Mouse (Mus musculus) lung, postnatal 14 days (tissue): ENCODE results near the gene Dok7.
A peak's percentile ranks its signal among the peaks of the same experiment; 100 is the strongest.

Experiments used
- DNase-seq: peaks from one replicate; pipeline ENCODE4 v3.0.0; 2021

The Dok7 gene

GRCm38 (mm10) chr5:35056604-35057432 is at the start of gene Dok7:
TSS of gene Dok7 (plus strand) at chr5:35056766.
- peak; percentile 45 for DNase-seq

GRCm38 (mm10) chr5:35009163-35009562 is 47.4 kb upstream of the Dok7 start:
- no peak for DNase-seq

GRCm38 (mm10) chr5:35010656-35011055 is 45.9 kb upstream of the Dok7 start:
- DNase-seq, result no peak

- DNase-seq, result no peak
Observed at GRCm38 (mm10) chr5:35011156-35011923, 45.2 kb upstream of the Dok7 start.

- no peak for DNase-seq
Observed at GRCm38 (mm10) chr5:35014036-35014435, 42.5 kb upstream of the Dok7 start.

GRCm38 (mm10) chr5:35019673-35020300 is 36.8 kb upstream of the Dok7 start:
- DNase-seq, result no peak

- DNase-seq, result no peak
Observed at GRCm38 (mm10) chr5:35020410-35021241, 35.9 kb upstream of the Dok7 start.

GRCm38 (mm10) chr5:35024975-35025374 is 31.6 kb upstream of the Dok7 start:
- DNase-seq, result peak; percentile 69

- DNase-seq, result no peak
Observed at GRCm38 (mm10) chr5:35029303-35029702, 27.3 kb upstream of the Dok7 start.

- DNase-seq, result no peak
Observed at GRCm38 (mm10) chr5:35029755-35030154, 26.8 kb upstream of the Dok7 start.

GRCm38 (mm10) chr5:35033068-35033467 is 23.5 kb upstream of the Dok7 start:
- DNase-seq, result peak; percentile 45

- no peak for DNase-seq
Observed at GRCm38 (mm10) chr5:35033619-35034018, 22.9 kb upstream of the Dok7 start.

- DNase-seq, result no peak
Observed at GRCm38 (mm10) chr5:35035141-35035540, 21.4 kb upstream of the Dok7 start.

GRCm38 (mm10) chr5:35035795-35036194 is 20.8 kb upstream of the Dok7 start:
- DNase-seq, result no peak

GRCm38 (mm10) chr5:35037438-35037837 is 19.1 kb upstream of the Dok7 start:
- no peak for DNase-seq

- no peak for DNase-seq
Observed at GRCm38 (mm10) chr5:35041268-35041829, 15.2 kb upstream of the Dok7 start, which contains the start of gene Hgfac. TSS of gene Hgfac (plus strand) at chr5:35041509.

- DNase-seq, result no peak
Observed at GRCm38 (mm10) chr5:35042431-35043109, 14.0 kb upstream of the Dok7 start.

GRCm38 (mm10) chr5:35043110-35043451 is 13.5 kb upstream of the Dok7 start:
- DNase-seq, result peak; percentile 87

GRCm38 (mm10) chr5:35050541-35050940 is 6.0 kb upstream of the Dok7 start:
- DNase-seq, result no peak

GRCm38 (mm10) chr5:35054628-35055027 is 1.9 kb upstream of the Dok7 start:
- DNase-seq, result no peak

- DNase-seq, result peak; percentile 58
Observed at GRCm38 (mm10) chr5:35055076-35055475, 1.5 kb upstream of the Dok7 start.

- DNase-seq, result no peak
Observed at GRCm38 (mm10) chr5:35057582-35057981, 1.0 kb downstream of the Dok7 start.
